Mouse (Mus musculus): ENCODE data around the gene Gm3880.
A peak's percentile ranks its signal among the peaks of the same experiment; 100 is the strongest.
"Not testable (repeated sequence)": the region's sequence is repeated elsewhere in the genome, so short reads cannot be mapped to it uniquely, and the experiment has no call there.

Gm3880 gene

GRCm38 (mm10) chrX:102686872-102687271 lies at the start of gene Gm3880:
Gene Gm3880 (minus strand): TSS chrX:102686972.
- DNase-seq (ENCODE audit: low spot score), result not testable (repeated sequence)

DNA sequence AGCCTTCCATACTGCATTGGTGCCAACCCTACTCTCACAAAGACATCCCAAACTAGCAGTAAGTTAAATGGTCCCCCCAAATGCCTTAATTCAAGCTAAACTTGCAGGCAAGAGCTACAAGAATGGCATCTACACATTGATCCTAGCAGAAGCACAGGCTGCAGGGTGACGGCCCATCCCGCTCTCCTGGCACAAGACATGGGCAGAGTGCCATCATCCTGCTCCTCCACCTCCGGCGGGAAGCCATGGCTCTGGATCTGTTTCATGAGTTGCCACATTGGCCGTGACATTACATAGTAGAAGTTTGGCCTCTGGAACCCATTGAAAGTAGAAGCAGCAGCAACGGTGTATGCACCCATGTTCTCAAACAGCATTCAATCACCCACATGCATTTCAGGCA lies 37.5 kb upstream of the Gm3880 start:
- DNase-seq (ENCODE audit: low spot score), result not testable (repeated sequence)

GRCm38 (mm10) chrX:102707535-102707934 lies 20.8 kb upstream of the Gm3880 start, which contains the start of the genes Gm9112 and Dmrtc1b:
Gene Gm9112 (minus strand): TSS chrX:102707635.
Gene Dmrtc1b (plus strand): TSS chrX:102707865.
- DNase-seq (ENCODE audit: low spot score), result not testable (repeated sequence)

- peak; percentile 9 for DNase-seq (ENCODE audit: low spot score)
Observed at GRCm38 (mm10) chrX:102700636-102701035, 13.9 kb upstream of the Gm3880 start.

- peak; percentile 60 for DNase-seq (ENCODE audit: low spot score)
Observed at GRCm38 (mm10) chrX:102689252-102689651, 2.5 kb upstream of the Gm3880 start.

- DNase-seq (ENCODE audit: low spot score), result not testable (repeated sequence)
Observed at GRCm38 (mm10) chrX:102684706-102685105, 2.1 kb downstream of the Gm3880 start.

DNA sequence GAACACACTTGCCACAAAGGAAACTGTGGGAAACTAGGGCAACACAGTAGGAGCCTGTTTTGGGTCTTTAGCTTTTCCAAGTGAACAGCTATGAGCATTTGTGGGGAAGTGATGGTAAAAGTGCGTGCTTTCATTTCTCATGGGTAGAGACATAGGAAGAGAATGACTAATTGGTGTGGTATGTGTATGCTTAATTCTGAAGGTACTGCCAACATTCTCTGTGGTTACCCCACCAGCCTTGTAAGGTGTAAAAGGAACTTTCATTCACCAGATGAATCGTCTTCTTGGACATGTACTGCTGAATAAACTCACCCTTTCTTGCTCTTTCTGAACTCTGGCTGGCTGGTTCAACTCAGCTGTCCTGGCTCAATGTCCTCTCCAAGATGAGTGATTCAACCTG lies 20.1 kb downstream of the Gm3880 start:
- DNase-seq (ENCODE audit: low spot score), result no peak

GRCm38 (mm10) chrX:102660712-102661111 lies 26.1 kb downstream of the Gm3880 start:
- peak; percentile 4 for DNase-seq (ENCODE audit: low spot score)

DNA sequence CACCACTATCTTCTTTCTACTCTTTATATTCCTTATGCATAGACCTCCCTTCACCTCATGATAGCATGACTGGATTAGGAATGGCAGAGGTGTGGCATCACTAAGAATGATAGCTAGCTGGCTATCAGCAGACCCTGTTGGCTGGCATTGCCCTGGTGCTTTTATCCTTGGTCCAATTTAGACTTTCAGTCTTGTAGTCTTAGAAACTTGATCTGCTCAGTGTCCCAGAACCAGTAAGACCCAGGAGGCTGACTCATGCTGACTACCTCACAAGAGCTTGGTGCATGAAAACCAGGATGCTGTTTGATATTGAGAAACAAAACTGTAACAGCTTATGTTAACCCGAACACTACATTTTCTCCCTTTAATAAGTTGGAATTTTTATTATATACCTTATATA lies 41.1 kb downstream of the Gm3880 start:
- DNase-seq (ENCODE audit: low spot score), result no peak

DNA sequence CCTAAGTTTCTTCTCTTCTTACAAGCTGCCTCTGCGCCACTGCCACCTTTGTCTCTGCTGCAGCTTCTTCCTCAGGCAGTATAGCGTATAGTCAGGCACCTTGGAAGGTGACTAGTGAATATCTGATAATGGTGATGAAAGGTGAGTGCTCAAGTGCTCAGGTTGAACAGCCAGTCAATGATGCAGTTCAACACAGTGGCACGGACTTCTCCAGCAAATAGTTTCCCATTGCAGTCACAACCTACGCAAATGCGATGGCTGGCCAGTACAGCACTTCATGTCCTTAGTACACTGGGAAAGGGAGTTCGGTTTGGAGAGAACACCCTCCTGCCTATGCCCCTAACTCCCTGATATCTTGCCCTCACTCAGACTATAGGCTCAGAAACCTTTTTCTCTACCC lies 41.6 kb downstream of the Gm3880 start:
- DNase-seq (ENCODE audit: low spot score), result no peak

DNA sequence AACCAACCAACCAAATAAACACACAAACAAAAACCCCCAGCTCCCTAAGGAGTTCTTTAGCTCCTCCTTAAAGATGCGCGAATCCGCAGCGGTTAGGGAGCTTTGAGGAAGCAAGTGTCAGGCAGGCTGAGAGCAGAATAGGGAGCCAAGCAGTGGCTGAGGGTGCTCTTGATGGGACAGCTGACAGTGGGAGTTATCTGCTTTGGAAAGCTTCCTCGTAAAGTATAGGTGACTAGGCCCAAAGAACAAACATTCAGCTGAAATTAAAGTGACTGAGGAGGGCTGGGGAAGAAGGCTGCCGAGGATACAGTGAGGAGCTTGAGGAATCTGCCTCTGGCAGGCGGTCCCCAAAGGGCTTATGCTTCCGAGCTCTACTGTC lies 42.2 kb downstream of the Gm3880 start:
- peak; percentile 24 for DNase-seq (ENCODE audit: low spot score)

GRCm38 (mm10) chrX:102643823-102644572 lies 42.8 kb downstream of the Gm3880 start, which contains the start of gene Phka1:
Gene Phka1 (minus strand): TSS chrX:102644246.
- DNase-seq (ENCODE audit: low spot score), result peak; percentile 55
